Mouse (Mus musculus) stomach, postnatal 0 days (tissue): ENCODE data around the gene Strn4.

Experiments used
- CTCF ChIP-seq: IDR thresholded peaks from 2 replicates; pipeline ENCODE4 v1.5.1; 2016; ENCODE audit warnings: antibody characterized with exemption, low read depth, mild to moderate bottlenecking, moderate library complexity
- EP300 ChIP-seq: optimal IDR thresholded peaks from 2 replicates; pipeline ENCODE3; 2016; ENCODE audit warnings: antibody characterized with exemption

- TF ChIP-seq CTCF, result no peak
- TF ChIP-seq EP300, result no peak
These were observed 29.6 kb downstream of the Strn4 start for GRCm38 (mm10) chr7:16845072-16845819.
